Mouse (Mus musculus) layer of hippocampus, adult 9-10 months (tissue): ENCODE measurements around the gene Dpm2.

Experiments used
- DNase-seq: peaks from one replicate; pipeline ENCODE4 v3.0.0; 2022; ENCODE audit warnings: low spot score

Dpm2 gene

GRCm38 (mm10) chr2:32547380-32547779 lies 23.3 kb upstream of the Dpm2 start:
- DNase-seq: no peak

GRCm38 (mm10) chr2:32547964-32548739 lies 22.5 kb upstream of the Dpm2 start:
- no peak for DNase-seq

GRCm38 (mm10) chr2:32549171-32549570 lies 21.5 kb upstream of the Dpm2 start:
- DNase-seq: no peak

GRCm38 (mm10) chr2:32549764-32550163 lies 20.9 kb upstream of the Dpm2 start:
- DNase-seq: no peak

GRCm38 (mm10) chr2:32551236-32551635 lies 19.4 kb upstream of the Dpm2 start:
- DNase-seq: no peak

- no peak for DNase-seq
These were observed 17.0 kb upstream of the Dpm2 start for GRCm38 (mm10) chr2:32553592-32554148.

- DNase-seq: no peak
These were observed 15.2 kb upstream of the Dpm2 start for GRCm38 (mm10) chr2:32555484-32555883.

- DNase-seq: no peak
These were observed 14.6 kb upstream of the Dpm2 start for GRCm38 (mm10) chr2:32556019-32556418.

GRCm38 (mm10) chr2:32559570-32559969 lies 11.1 kb upstream of the Dpm2 start:
- no peak for DNase-seq

- no peak for DNase-seq
These were observed 4.1 kb upstream of the Dpm2 start for GRCm38 (mm10) chr2:32566536-32567063.

- no peak for DNase-seq
These were observed 2.5 kb upstream of the Dpm2 start for GRCm38 (mm10) chr2:32568149-32568548.

- no peak for DNase-seq
These were observed 1.7 kb upstream of the Dpm2 start for GRCm38 (mm10) chr2:32568941-32569340.

- no peak for DNase-seq
These were observed 1.5 kb downstream of the Dpm2 start for GRCm38 (mm10) chr2:32572196-32572595.

- DNase-seq: no peak
These were observed 3.8 kb downstream of the Dpm2 start, which contains the start of gene Pip5kl1 for GRCm38 (mm10) chr2:32574497-32574896. Gene Pip5kl1 (plus strand): TSS chr2:32574797.

- peak; percentile 61 for DNase-seq
These were observed 4.4 kb downstream of the Dpm2 start for GRCm38 (mm10) chr2:32574901-32575585.

GRCm38 (mm10) chr2:32575586-32576160 lies 5.0 kb downstream of the Dpm2 start, which contains the start of gene 9430097D07Rik:
Gene 9430097D07Rik (minus strand): TSS chr2:32575684.
- no peak for DNase-seq

GRCm38 (mm10) chr2:32576532-32576931 lies 5.9 kb downstream of the Dpm2 start:
- DNase-seq: no peak

GRCm38 (mm10) chr2:32578146-32579046 lies 7.7 kb downstream of the Dpm2 start:
- DNase-seq: no peak

GRCm38 (mm10) chr2:32581450-32582095 lies 10.9 kb downstream of the Dpm2 start:
- no peak for DNase-seq

GRCm38 (mm10) chr2:32582830-32583799 lies 12.5 kb downstream of the Dpm2 start:
- peak; percentile 91 for DNase-seq
